Mouse (Mus musculus) olfactory bulb, adult 2 months (tissue): Measurements from ENCODE around the gene Aldh3b1. TPM values are rescaled to one million over a fixed set of nuclear protein-coding genes. Genes with fewer than 3 reads are reported as not detected.

ENCODE experiments used
- H3K27ac ChIP-seq: fragments of 200-500 bp; 2 replicates; pipeline ENCODE4 v1.5.1; 2012; ENCODE audit warnings: low read depth, low read length; ENCODE audit not compliant: insufficient read depth
- H3K4me1 ChIP-seq: fragments of 200-500 bp; 2 replicates; pipeline ENCODE4 v1.6.1; 2012; ENCODE audit warnings: low read length; ENCODE audit not compliant: control insufficient read depth, insufficient read depth
- H3K4me3 ChIP-seq: fragments of 200-500 bp; 2 replicates; pipeline ENCODE4 v1.5.1; 2012; ENCODE audit warnings: mild to moderate bottlenecking, low read depth, low read length, moderate library complexity; ENCODE audit not compliant: insufficient read depth
- CTCF ChIP-seq: fragments of 200-500 bp; IDR thresholded peaks from 2 replicates; pipeline ENCODE4 v1.5.1; 2012; ENCODE audit warnings: low read depth, mild to moderate bottlenecking, low read length, moderate library complexity; ENCODE audit not compliant: insufficient read depth
- POLR2A ChIP-seq: fragments of 200-500 bp; IDR thresholded peaks from 2 replicates; pipeline ENCODE4 v1.6.1; 2012; ENCODE audit warnings: mild to moderate bottlenecking, low read depth, low read length, moderate library complexity; ENCODE audit not compliant: insufficient read depth
- WGBS: fragments of 180-500 bp; shearing (Covaris S2); methylation state at CpG from one replicate; pipeline ENCODE4 v1.1.7; 2018; 5-methylcytosine and 5-hydroxymethylcytosine counted together
- polyA plus RNA-seq: library from polyadenylated mRNA; stranded (reverse); fragments of >200 nt; gene quantifications from 2 replicates; pipeline ENCODE4 v1.2.4, GENCODE M21; 2012; ENCODE audit warnings: low replicate concordance; ENCODE audit not compliant: missing spikeins, insufficient read depth, insufficient read length

The Aldh3b1 gene
- polyA plus RNA-seq, 1 experiment: not detected

DNA sequence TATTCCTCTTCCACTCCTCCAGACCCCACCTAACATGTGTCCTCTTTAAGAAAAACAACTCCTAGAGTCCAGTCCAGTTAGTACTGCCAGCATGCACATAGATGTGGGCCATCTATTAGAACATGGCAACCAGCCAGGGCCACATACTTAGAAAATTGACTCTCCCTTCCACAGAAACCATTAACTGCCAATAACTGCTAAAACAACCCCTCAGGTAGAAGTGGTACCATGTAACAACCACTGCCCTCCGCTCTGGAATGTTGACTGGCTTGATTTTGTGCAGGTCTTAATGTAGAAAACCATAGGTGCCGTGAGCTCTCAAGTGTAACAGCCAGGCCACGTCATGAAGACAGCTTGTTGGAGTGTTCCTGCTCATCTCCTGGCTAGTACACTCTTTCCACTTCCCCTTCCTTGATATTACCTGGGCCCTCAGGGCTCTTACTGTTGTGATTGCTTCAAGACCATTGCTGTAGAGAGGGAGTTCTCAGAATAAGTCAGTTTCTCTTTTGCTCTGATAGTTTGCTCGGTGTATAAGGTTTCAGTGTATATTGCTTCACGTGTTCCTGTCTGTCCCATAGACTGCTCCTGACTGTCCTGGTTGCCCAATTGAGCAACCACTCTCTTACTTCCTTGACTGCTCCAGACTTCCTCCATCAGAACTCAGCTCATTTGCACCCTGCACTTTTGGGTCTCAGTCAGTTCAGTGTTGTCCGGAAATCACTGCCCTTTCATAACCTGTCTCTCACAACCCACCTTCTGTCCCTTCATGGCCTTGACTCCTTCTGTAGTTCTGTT, 49.4 kb downstream of the Aldh3b1 start:
- no peak overlapping the region for H3K27ac ChIP-seq
- H3K4me1 ChIP-seq: peaks cover 3% of the 10 kb centered on the region
- WGBS: 96% methylated on average over 6 of the region's 6 CpGs
- H3K4me3 ChIP-seq: no peak overlapping the region
- TF ChIP-seq CTCF: no peak
- no peak for TF ChIP-seq POLR2A

DNA sequence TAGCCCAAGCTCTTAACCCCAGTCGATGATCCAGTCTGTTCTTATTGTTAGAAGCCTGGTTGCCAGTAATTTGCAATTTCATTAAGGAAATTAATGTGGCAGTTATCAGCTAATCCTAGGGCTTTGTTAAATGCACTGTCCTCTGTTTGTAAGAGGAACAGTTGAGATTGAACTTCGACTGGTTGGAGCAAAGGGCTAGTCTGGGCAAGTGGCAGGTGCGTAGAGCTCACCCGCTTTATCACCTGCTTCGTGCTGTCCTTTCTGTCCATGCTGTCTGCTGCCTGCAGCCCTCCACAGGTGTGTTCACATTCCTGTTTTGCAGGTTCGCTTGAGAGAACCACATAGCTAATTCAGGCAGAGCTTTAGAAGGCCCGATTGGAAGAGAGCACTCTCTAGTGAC, 54.6 kb downstream of the Aldh3b1 start:
- H3K27ac ChIP-seq: no peak overlapping the region
- no peak for TF ChIP-seq CTCF
- TF ChIP-seq POLR2A: no peak
- WGBS: 78% methylated on average over 7 of the region's 7 CpGs

DNA sequence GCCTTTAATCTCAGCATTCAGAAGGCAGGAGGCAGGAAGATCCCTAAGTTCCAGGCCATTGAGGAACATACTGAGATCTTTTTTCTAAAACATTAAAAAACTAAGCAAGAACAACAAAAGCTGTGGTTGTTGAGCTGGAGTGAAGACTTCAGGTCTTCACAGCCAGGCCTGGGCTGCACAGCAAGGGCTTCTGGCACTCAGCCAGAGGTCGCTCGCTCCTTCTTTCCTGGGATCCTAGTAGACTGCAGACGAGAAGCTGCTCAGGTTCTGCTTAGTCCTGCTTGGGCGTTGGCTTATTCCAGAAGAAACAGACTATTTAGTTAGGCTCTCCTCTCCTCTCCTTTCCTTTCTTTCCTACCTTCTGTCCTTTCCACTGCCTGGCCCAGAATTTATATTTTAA, 57.2 kb downstream of the Aldh3b1 start:
- no peak for TF ChIP-seq POLR2A
- no peak for TF ChIP-seq CTCF
- WGBS: 67% methylated on average over 4 of the region's 4 CpGs
- peaks cover 8% of the 10 kb centered on the region for H3K4me1 ChIP-seq
- H3K27ac ChIP-seq: no peak overlapping the region
- H3K4me3 ChIP-seq: no peak overlapping the region

More for the DNA sequence above, 54.6 kb downstream of the Aldh3b1 start:
- Histone ChIP-seq H3K4me3 (no peak overlapping the region), H3K4me1 (peaks cover 6% of the 10 kb centered on the region)

DNA sequence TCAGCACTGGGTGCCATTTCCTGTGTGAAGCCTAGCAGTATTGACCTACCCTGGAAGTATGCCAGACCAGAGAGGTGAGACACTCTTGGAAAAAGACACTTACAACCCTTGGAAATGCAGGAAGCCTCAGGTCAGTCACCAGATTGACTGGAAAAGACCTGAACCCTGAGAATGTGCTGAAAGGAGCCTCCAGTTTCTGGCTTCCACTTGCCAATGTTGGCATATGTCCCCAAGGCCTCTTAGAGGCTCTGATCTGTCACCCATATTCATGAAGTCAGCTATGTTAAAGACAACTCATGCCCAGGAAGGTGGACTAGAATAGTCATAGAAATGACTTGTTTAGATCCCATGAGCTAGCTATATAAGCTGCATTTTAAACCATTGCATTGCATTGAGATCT, 58.1 kb downstream of the Aldh3b1 start:
- TF ChIP-seq POLR2A (no peak), CTCF (no peak)
- peaks cover 8% of the 10 kb centered on the region for H3K4me1 ChIP-seq
- no peak overlapping the region for H3K4me3 ChIP-seq
- no peak overlapping the region for H3K27ac ChIP-seq

DNA sequence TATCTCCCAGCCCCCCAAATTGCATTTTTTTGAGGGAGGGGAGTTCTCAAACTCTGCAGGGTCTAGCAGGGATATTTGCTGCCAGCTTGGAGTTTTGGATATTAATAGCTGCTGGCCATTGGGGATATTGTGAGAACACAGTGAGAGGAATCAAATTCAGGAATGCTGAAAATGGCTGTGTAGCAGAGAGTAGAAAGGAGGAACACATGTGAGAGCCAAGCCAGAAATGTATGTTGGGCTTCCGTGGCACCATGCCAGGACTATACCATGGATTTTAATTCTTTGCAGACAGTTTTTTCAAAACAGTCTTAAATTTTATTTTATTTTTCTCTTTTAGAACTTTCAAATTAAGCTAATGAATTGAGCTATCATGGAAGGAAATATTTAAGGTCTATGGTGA, 61.3 kb downstream of the Aldh3b1 start:
- no peak overlapping the region for H3K4me3 ChIP-seq
- peaks cover 4% of the 10 kb centered on the region for H3K4me1 ChIP-seq
- no peak for TF ChIP-seq POLR2A
- no peak for TF ChIP-seq CTCF
- WGBS: 82% methylated on average over 1 of the region's 1 CpGs
- no peak overlapping the region for H3K27ac ChIP-seq

DNA sequence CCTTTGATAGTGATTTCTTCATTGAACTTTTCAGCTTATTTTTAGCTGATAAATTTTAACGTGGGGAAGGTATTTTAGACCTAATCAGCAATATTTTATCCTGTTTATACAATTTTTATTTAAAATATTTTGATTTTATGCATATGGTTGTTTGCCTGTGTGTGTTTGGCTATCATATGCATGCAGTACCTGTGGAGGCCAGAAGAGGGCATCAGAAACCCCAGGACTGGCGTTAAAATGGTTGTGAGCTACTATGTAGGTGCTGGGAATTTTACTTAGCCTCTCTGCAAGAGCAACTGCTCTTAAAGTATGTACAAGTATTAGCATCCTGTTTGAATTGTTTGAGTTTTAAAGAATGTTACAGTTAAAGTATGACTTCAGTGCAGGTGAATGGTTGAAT, 64.6 kb downstream of the Aldh3b1 start:
- WGBS: 88% methylated on average over 2 of the region's 2 CpGs
- TF ChIP-seq POLR2A: no peak
- no peak overlapping the region for H3K27ac ChIP-seq

More for the DNA sequence above, 64.6 kb downstream of the Aldh3b1 start:
- peaks cover 4% of the 10 kb centered on the region; the same call in 1 of the 2 replicates for H3K4me1 ChIP-seq
- no peak overlapping the region for H3K4me3 ChIP-seq

Other genes starting within 250 kb of the Aldh3b1 start
- not detected in 2 replicates for gene Lrp5, start 243.2 kb downstream of the Aldh3b1 start, polyA plus RNA-seq
- gene 1810055G02Rik, start 221.5 kb downstream of the Aldh3b1 start, polyA plus RNA-seq: not detected in 2 replicates
- gene Kmt5b, start 162.4 kb downstream of the Aldh3b1 start, polyA plus RNA-seq: 90.0 TPM in 1 of 2 replicates, not detected in the other
- not detected in 2 replicates for gene Chka, start 78.0 kb downstream of the Aldh3b1 start, polyA plus RNA-seq
- not detected in 2 replicates for gene Tcirg1, start 22.7 kb downstream of the Aldh3b1 start, polyA plus RNA-seq
- not detected in 2 replicates for gene Ndufs8, start 17.0 kb downstream of the Aldh3b1 start, polyA plus RNA-seq
- gene Unc93b1, start 5.4 kb upstream of the Aldh3b1 start, polyA plus RNA-seq: not detected in 2 replicates
- gene Aldh3b3, start 28.8 kb upstream of the Aldh3b1 start, polyA plus RNA-seq: not detected in 2 replicates
- gene Aldh3b2, start 42.5 kb upstream of the Aldh3b1 start, polyA plus RNA-seq: not detected in 2 replicates
- gene Acy3, start 56.8 kb upstream of the Aldh3b1 start, polyA plus RNA-seq: not detected in 2 replicates
- not detected in 2 replicates for gene Tbx10, start 62.9 kb upstream of the Aldh3b1 start, polyA plus RNA-seq
- gene Nudt8, start 70.8 kb upstream of the Aldh3b1 start, polyA plus RNA-seq: not detected in 2 replicates
- gene Gm49405, start 70.8 kb upstream of the Aldh3b1 start, polyA plus RNA-seq: not detected in 2 replicates
- not detected in 2 replicates for gene Doc2g, start 73.5 kb upstream of the Aldh3b1 start, polyA plus RNA-seq
- 777 TPM in 1 of 2 replicates, not detected in the other for gene Ndufv1, start 83.0 kb upstream of the Aldh3b1 start, polyA plus RNA-seq
- not detected in 2 replicates for gene Gstp1, start 108.2 kb upstream of the Aldh3b1 start, polyA plus RNA-seq
- not detected in 2 replicates for gene Gstp2, start 116.2 kb upstream of the Aldh3b1 start, polyA plus RNA-seq
- gene Gstp3, start 129.8 kb upstream of the Aldh3b1 start, polyA plus RNA-seq: not detected in 2 replicates
- not detected in 2 replicates for gene Cabp2, start 151.8 kb upstream of the Aldh3b1 start, polyA plus RNA-seq
- not detected in 2 replicates for gene Cdk2ap2, start 167.4 kb upstream of the Aldh3b1 start, polyA plus RNA-seq
- gene Pitpnm1, start 170.2 kb upstream of the Aldh3b1 start, polyA plus RNA-seq: not detected in 2 replicates
- not detected in 2 replicates for gene Aip, start 196.1 kb upstream of the Aldh3b1 start, polyA plus RNA-seq
- not detected in 2 replicates for gene Gpr152, start 210.0 kb upstream of the Aldh3b1 start, polyA plus RNA-seq
- gene Cabp4, start 214.2 kb upstream of the Aldh3b1 start, polyA plus RNA-seq: not detected in 2 replicates
- gene Coro1b, start 218.8 kb upstream of the Aldh3b1 start, polyA plus RNA-seq: not detected in 2 replicates
- 485 TPM in 1 of 2 replicates, not detected in the other for gene Ptprcap, start 223.8 kb upstream of the Aldh3b1 start, polyA plus RNA-seq
- gene Rps6kb2, start 233.5 kb upstream of the Aldh3b1 start, polyA plus RNA-seq: not detected in 2 replicates
- gene Carns1, start 245.7 kb upstream of the Aldh3b1 start, polyA plus RNA-seq: not detected in 2 replicates